Mouse (Mus musculus) lung, postnatal 4 days (tissue): ENCODE results near the gene Sfrp5.

ENCODE experiments used
- DNase-seq, 2 experiments: peaks; one replicate each; pipeline ENCODE4 v3.0.0; 2021

The Sfrp5 gene

GRCm38 (mm10) chr19:42196378-42196777 lies 5.7 kb downstream of the Sfrp5 start:
- peak in 1 of 2 experiments; percentile 36 for DNase-seq

GRCm38 (mm10) chr19:42193311-42193710 lies 8.7 kb downstream of the Sfrp5 start:
- peak in 1 of 2 experiments; percentile 53 for DNase-seq

- DNase-seq, result peak in 1 of 2 experiments; percentile 63
Measured at GRCm38 (mm10) chr19:42190494-42190893, 11.6 kb downstream of the Sfrp5 start.

- no peak for DNase-seq
Measured at GRCm38 (mm10) chr19:42189735-42190134, 12.3 kb downstream of the Sfrp5 start.

GRCm38 (mm10) chr19:42182673-42183072 lies 19.4 kb downstream of the Sfrp5 start:
- DNase-seq, result no peak

- peak; percentile 60 to 81 for DNase-seq
Measured at GRCm38 (mm10) chr19:42179356-42179755, 22.7 kb downstream of the Sfrp5 start.

GRCm38 (mm10) chr19:42177461-42177860 lies 24.6 kb downstream of the Sfrp5 start:
- DNase-seq, result no peak

- no peak for DNase-seq
Measured at GRCm38 (mm10) chr19:42176841-42177240, 25.2 kb downstream of the Sfrp5 start.

GRCm38 (mm10) chr19:42170025-42170969 lies 31.8 kb downstream of the Sfrp5 start:
- peak; percentile 94 to 95 for DNase-seq

- DNase-seq, result no peak
Measured at GRCm38 (mm10) chr19:42169322-42169975, 32.6 kb downstream of the Sfrp5 start.

- no peak for DNase-seq
Measured at GRCm38 (mm10) chr19:42167489-42167888, 34.6 kb downstream of the Sfrp5 start.

- no peak for DNase-seq
Measured at GRCm38 (mm10) chr19:42166766-42167165, 35.3 kb downstream of the Sfrp5 start.

- peak; percentile 84 to 90 for DNase-seq
Measured at GRCm38 (mm10) chr19:42166130-42166529, 35.9 kb downstream of the Sfrp5 start.

GRCm38 (mm10) chr19:42164188-42164587 lies 37.9 kb downstream of the Sfrp5 start:
- DNase-seq, result no peak

GRCm38 (mm10) chr19:42163764-42164163 lies 38.3 kb downstream of the Sfrp5 start, which contains the start of gene Zfyve27:
Gene Zfyve27, plus strand, starts transcription at chr19:42163951.
- no peak for DNase-seq

GRCm38 (mm10) chr19:42158246-42159017 lies 43.6 kb downstream of the Sfrp5 start:
- DNase-seq, result no peak

GRCm38 (mm10) chr19:42157493-42158237 lies 44.4 kb downstream of the Sfrp5 start:
- DNase-seq, result no peak

- DNase-seq, result peak; percentile 88 to 90
Measured at GRCm38 (mm10) chr19:42151990-42152389, 50.1 kb downstream of the Sfrp5 start.

GRCm38 (mm10) chr19:42148569-42148860 lies 53.5 kb downstream of the Sfrp5 start:
- no peak for DNase-seq
